Mouse (Mus musculus) brain, embryonic 14.5 days (tissue): ENCODE results near the gene Ermap.

Source experiments
- CTCF ChIP-seq: fragments of 200-500 bp; IDR thresholded peaks from 2 replicates; pipeline ENCODE4 v1.5.1; 2012; ENCODE audit warnings: inconsistent platforms, mild to moderate bottlenecking, moderate library complexity, borderline replicate concordance; ENCODE audit not compliant: insufficient read depth, insufficient read length; ENCODE audit errors: extremely low read depth
- POLR2A ChIP-seq: fragments of 200-500 bp; IDR thresholded peaks from 2 replicates; pipeline ENCODE4 v1.6.1; 2012; ENCODE audit warnings: mild to moderate bottlenecking, inconsistent platforms, borderline replicate concordance; ENCODE audit not compliant: poor library complexity, insufficient read depth, insufficient read length, severe bottlenecking; ENCODE audit errors: extremely low read depth

DNA sequence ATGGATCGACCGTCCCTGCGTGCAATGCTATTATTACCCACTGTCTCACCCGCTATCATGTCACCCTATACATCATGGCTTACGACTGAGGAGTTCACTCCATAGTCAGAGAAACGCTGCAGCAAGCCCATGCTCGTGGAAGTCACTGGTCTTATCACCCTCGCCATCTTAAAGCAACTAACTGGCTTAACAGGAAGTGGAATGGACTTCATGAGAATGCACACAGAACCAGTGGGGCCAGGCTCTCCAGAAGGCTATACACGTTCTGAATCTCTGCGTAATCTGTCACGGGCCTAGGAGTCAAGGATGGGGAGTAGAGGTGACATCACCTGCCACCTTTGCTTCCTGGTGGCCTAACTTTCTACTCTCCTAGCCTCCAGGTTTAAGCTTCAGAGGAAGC lies 41.1 kb downstream of the Ermap start:
- no peak for TF ChIP-seq CTCF
- TF ChIP-seq POLR2A = no peak
